Mouse (Mus musculus) myocyte (in vitro differentiated cells): ENCODE measurements around the gene Cfdp1.

Experiments used
- CEBPB ChIP-seq: IDR thresholded peaks from 2 replicates; pipeline ENCODE4 v1.6.1; 2011; ENCODE audit warnings: mild to moderate bottlenecking, moderate library complexity; ENCODE audit not compliant: poor library complexity, insufficient read depth, severe bottlenecking
- E2F4 ChIP-seq: IDR thresholded peaks from one replicate; pipeline ENCODE4 v1.6.1; 2011; ENCODE audit warnings: mild to moderate bottlenecking, control low read depth, moderate library complexity; ENCODE audit not compliant: insufficient read depth
- MAX ChIP-seq: IDR thresholded peaks from one replicate; pipeline ENCODE4 v1.6.1; 2011; ENCODE audit warnings: low read depth, mild to moderate bottlenecking, control low read depth
- MYOD1 ChIP-seq, 3 experiments: IDR thresholded peaks; one replicate each; pipeline ENCODE4 v1.6.1; 2011; ENCODE audit warnings: control low read depth in 2 of 3, low read depth in 2 of 3, mild to moderate bottlenecking in 2 of 3, moderate library complexity in 1 of 3; ENCODE audit not compliant: insufficient read length in 2 of 3, control insufficient read depth in 1 of 3
- MYOG ChIP-seq, 3 experiments: IDR thresholded peaks; one replicate each; pipeline ENCODE4 v1.6.1; 2011; ENCODE audit warnings: control low read depth in 2 of 3, low read depth in 2 of 3, mild to moderate bottlenecking in 2 of 3; ENCODE audit not compliant: insufficient read length in 2 of 3, control insufficient read depth in 1 of 3, insufficient read depth in 1 of 3
- POLR2A ChIP-seq: IDR thresholded peaks from one replicate; pipeline ENCODE4 v1.6.1; 2011; ENCODE audit warnings: low read depth, mild to moderate bottlenecking, control low read depth, moderate library complexity; ENCODE audit not compliant: insufficient read length
- POLR2AphosphoS2 ChIP-seq: IDR thresholded peaks from one replicate; pipeline ENCODE4 v1.6.1; 2011; ENCODE audit warnings: low read depth, control low read depth; ENCODE audit not compliant: insufficient read length
- TCF12 ChIP-seq: IDR thresholded peaks from one replicate; pipeline ENCODE4 v1.6.1; 2011; ENCODE audit warnings: mild to moderate bottlenecking, control low read depth; ENCODE audit not compliant: poor library complexity, insufficient read depth, severe bottlenecking

- no peak for TF ChIP-seq POLR2A
- no peak for TF ChIP-seq MYOG (IDR thresholded peaks at IDR 0.05; ENCODE audit: control insufficient read depth in 1 of 3, insufficient read depth in 1 of 3, insufficient read length in 2 of 3, low read depth in 2 of 3)
- no peak for TF ChIP-seq E2F4
- no peak for TF ChIP-seq MAX
- TF ChIP-seq TCF12 = no peak
- no peak for TF ChIP-seq MYOD1 (IDR thresholded peaks at IDR 0.05; ENCODE audit: control insufficient read depth in 1 of 3, insufficient read length in 2 of 3, low read depth in 2 of 3)
- no peak for TF ChIP-seq POLR2AphosphoS2
- TF ChIP-seq CEBPB = no peak
Observed at GRCm38 (mm10) chr8:111892615-111893014, 38.5 kb upstream of the Cfdp1 start.
